Mouse (Mus musculus) lung, embryonic 16.5 days (tissue): Measurements from ENCODE around the gene Slc6a20a. TPM values are rescaled to one million over a fixed set of nuclear protein-coding genes. Genes with fewer than 3 reads are reported as not detected.

ENCODE experiments used
- ATAC-seq: fragments of 200-750 bp; cut with Nextera tagmentation; 2 replicates; pipeline ENCODE4 v1.8.0; 2017; ENCODE audit warnings: low read depth, mild to moderate bottlenecking, moderate library complexity
- H3K27ac ChIP-seq: fragments of 300-500 bp; sonication (generic); 2 replicates; pipeline ENCODE4 v1.5.1; 2014; ENCODE audit warnings: mild to moderate bottlenecking, control low read depth, low read length
- H3K27me3 ChIP-seq: fragments of 300-500 bp; sonication (generic); 2 replicates; pipeline ENCODE4 v1.6.1; 2014; ENCODE audit warnings: low read depth, low read length, mixed read lengths; ENCODE audit not compliant: control insufficient read depth, insufficient read depth
- H3K36me3 ChIP-seq: fragments of 300-500 bp; sonication (generic); 2 replicates; pipeline ENCODE4 v1.6.1; 2014; ENCODE audit warnings: low read length; ENCODE audit not compliant: control insufficient read depth, insufficient read depth
- H3K4me1 ChIP-seq: fragments of 300-500 bp; sonication (generic); replicated peaks from 2 replicates; pipeline ENCODE4 v1.6.1; 2014; ENCODE audit warnings: low read length, mixed read lengths; ENCODE audit not compliant: control insufficient read depth, insufficient read depth
- H3K4me2 ChIP-seq: fragments of 300-500 bp; sonication (generic); 2 replicates; pipeline ENCODE4 v1.6.1; 2014; ENCODE audit warnings: low read depth, low read length, control low read depth
- H3K4me3 ChIP-seq: fragments of 300-500 bp; sonication (generic); 2 replicates; pipeline ENCODE4 v1.5.1; 2014; ENCODE audit warnings: mild to moderate bottlenecking, low read length, control low read depth
- H3K9ac ChIP-seq: fragments of 300-500 bp; sonication (generic); 2 replicates; pipeline ENCODE4 v1.6.1; 2014; ENCODE audit warnings: low read length, control low read depth
- H3K9me3 ChIP-seq: fragments of 300-500 bp; sonication (generic); 2 replicates; pipeline ENCODE4 v1.6.1; 2016; ENCODE audit warnings: low read length; ENCODE audit not compliant: control insufficient read depth
- WGBS: fragments of 180-500 bp; shearing (Covaris S2); extraction: QIAGEN DNeasy Blood & Tissue Kit; methylation state at CpG from one replicate; pipeline ENCODE4 v1.1.7; 2014; 5-methylcytosine and 5-hydroxymethylcytosine counted together
- polyA plus RNA-seq: library from polyadenylated mRNA; unstranded; fragments of >200 nt; fragmentation: Nextera tagmentation; extraction: Ambion mirVana; gene quantifications from 2 replicates; pipeline ENCODE4 v1.2.1, GENCODE M21; 2015

Slc6a20a gene
- polyA plus RNA-seq, 1 experiment from 2014 or later = 0.18 TPM

DNA sequence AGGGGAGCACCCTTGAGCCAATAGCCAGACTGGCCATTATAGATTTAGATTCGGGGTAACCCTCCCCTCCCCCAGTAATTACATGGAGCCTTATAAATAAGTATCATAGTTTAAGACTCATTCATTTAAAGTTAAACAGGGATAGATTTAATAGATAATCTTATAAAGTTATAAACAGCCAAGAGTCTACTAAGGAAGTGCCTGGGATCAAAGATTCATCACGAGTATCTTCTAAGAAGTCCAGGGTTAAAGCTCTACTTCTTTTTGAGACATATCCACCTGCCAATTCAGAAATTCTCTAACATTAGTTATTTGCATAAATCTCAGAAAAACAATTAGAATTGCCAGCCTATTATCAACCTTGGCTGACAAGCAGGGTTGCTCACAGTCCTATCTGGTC lies 53.9 kb downstream of the Slc6a20a start:
- Histone ChIP-seq H3K36me3 (no peaks in the 10 kb centered on the region), H3K27me3 (no peaks in the 10 kb centered on the region), H3K9me3 (no peaks in the 10 kb centered on the region), H3K27ac (no peak overlapping the region), H3K9ac (no peak overlapping the region), H3K4me3 (no peak overlapping the region), H3K4me1 (no peaks in the 10 kb centered on the region), H3K4me2 (no peak overlapping the region)
- ATAC-seq = no peak
- 81% methylated on average over 2 of the region's 2 CpGs for WGBS

DNA sequence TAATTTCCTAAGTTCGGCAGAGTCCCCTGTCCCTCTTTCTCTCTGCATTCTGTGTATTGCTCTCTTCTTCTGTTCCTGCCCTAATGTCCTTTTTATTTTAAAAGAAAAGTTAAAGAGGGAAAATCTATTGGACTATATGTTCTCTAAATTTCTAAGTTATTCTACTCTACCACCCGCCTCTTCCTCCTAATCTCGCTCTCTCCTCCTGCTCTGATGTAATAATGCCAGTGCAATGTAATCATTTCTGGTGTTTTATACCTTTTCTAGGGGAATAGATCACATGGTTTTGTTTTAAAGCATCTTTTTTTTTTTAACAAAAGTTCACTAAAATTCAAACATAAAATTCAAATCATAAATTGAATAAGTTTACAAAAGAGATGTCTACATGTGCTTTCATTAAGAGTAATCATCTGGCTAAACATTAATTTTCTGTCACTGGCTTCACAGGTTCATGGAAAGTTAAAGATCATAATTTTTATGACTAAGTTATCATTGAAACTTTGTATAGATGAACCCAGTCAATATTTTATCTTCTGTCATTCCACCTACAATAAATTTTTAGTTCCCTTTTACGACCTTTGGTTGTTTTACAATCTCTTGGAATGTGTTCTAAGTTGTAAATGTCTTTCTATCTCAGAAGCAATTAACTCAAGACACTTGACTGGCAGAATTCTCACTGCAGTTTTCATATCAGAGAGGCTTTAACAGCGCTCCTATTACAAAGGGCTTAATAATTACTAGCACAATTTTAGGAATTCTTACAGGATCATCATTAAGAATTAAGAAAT lies 58.2 kb downstream of the Slc6a20a start:
- Histone ChIP-seq H3K36me3 (no peaks in the 10 kb centered on the region), H3K9ac (no peak overlapping the region), H3K4me2 (no peak overlapping the region), H3K4me1 (no peaks in the 10 kb centered on the region), H3K9me3 (no peaks in the 10 kb centered on the region), H3K27ac (no peak overlapping the region), H3K4me3 (no peak overlapping the region), H3K27me3 (no peaks in the 10 kb centered on the region)
- WGBS = 80% methylated on average over 5 of the region's 5 CpGs
- no peak for ATAC-seq

DNA sequence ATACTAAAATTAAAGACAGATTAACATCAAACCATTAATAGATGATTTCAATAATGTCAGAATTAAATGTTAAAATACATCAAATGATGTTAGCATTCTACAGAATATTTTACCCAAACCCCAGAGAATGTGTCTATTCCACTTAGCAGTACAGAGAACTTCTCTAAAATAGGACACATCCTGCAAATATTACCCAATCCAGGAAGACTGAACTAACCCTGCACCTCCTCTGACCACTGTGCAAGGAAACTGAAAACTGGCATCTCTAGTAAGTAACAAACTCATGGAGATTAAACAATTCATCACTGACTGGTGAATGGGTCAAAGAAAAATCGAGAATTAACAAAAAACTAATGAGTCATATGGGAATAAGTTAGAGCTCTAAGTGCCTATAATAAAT lies 77.2 kb downstream of the Slc6a20a start:
- no peaks in the 10 kb centered on the region for H3K36me3 ChIP-seq

DNA sequence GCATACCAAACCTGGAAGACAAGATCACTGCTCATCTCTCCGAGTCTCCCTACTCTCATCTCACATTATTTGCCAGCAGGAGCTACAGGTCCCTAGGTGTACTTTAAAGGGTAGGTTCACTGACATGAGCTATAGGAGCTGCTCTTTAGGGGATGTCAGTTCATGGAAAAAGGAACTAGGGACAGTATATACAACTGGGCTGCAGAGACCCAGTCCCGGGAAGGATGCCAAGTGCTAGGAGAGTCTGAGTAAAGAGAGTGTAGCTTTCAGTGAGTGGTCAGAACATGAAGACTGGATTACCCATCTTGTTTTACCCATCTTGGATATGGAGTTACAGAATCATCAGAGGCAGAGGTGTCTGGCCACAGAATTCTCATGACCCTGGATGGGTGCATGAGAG lies 81.3 kb downstream of the Slc6a20a start:
- Histone ChIP-seq H3K36me3 (peaks cover 7% of the 10 kb centered on the region; the same call in 1 of the 2 replicates), H3K4me3 (no peak overlapping the region), H3K27ac (no peak overlapping the region), H3K4me1 (no peaks in the 10 kb centered on the region), H3K4me2 (no peak overlapping the region), H3K9ac (no peak overlapping the region), H3K9me3 (no peaks in the 10 kb centered on the region), H3K27me3 (no peaks in the 10 kb centered on the region)
- no peak for ATAC-seq
- 79% methylated on average over 2 of the region's 2 CpGs for WGBS

More for the DNA sequence above, 77.2 kb downstream of the Slc6a20a start:
- no peak overlapping the region for H3K27ac ChIP-seq
- no peak overlapping the region for H3K4me2 ChIP-seq
- ATAC-seq = no peak
- H3K27me3 ChIP-seq = no peaks in the 10 kb centered on the region
- WGBS = 68% methylated on average over 1 of the region's 1 CpGs
- no peak overlapping the region for H3K4me3 ChIP-seq
- no peak overlapping the region for H3K9ac ChIP-seq
- no peaks in the 10 kb centered on the region for H3K4me1 ChIP-seq
- no peaks in the 10 kb centered on the region for H3K9me3 ChIP-seq

DNA sequence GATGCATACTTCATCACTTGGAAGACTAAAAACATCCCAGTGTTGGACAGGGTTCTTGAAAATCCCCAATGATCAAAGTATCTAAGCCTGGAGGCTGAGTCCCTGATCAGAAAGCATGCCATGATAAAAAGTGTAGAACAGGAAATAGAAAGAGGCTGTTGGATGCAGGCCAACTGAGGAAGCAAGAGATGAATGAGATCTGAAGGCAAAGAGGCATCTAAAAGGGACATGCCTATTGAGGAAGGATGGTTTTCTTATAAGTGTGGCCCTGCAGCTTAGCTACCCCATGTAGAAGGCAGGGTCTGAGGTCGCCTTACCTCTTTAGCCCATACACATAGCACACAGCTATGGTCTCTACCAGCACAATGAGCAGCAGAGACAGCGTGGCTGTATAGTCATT lies 81.8 kb downstream of the Slc6a20a start:
- ATAC-seq = no peak
- Histone ChIP-seq H3K4me1 (no peaks in the 10 kb centered on the region), H3K4me3 (no peak overlapping the region), H3K27me3 (no peaks in the 10 kb centered on the region), H3K36me3 (peaks cover 7% of the 10 kb centered on the region; the same call in 1 of the 2 replicates), H3K27ac (no peak overlapping the region), H3K9ac (no peak overlapping the region), H3K9me3 (no peaks in the 10 kb centered on the region), H3K4me2 (no peak overlapping the region)
- WGBS = 90% methylated on average over 2 of the region's 2 CpGs

DNA sequence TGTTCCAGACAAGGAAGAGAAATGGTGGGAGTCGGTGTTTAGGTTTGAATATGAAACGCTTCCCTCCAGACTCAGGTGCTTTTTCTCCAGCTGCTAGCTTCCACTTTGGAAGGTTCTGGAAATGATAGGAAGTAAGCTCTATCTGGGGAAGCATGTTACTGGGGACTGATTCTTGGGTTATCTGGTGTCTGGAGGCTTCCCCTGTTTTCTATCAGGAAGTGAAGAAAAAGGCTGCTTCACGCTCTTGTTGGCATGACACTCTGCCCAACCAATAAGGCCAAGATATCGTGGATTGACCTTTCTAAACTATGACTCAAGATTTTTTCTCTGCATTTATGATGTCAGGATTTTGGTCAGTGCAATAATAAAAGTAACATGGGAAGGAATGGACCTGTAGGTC lies 83.5 kb downstream of the Slc6a20a start:
- Histone ChIP-seq H3K4me2 (no peak overlapping the region), H3K4me1 (no peaks in the 10 kb centered on the region), H3K9me3 (no peaks in the 10 kb centered on the region), H3K4me3 (no peak overlapping the region), H3K27ac (no peak overlapping the region), H3K36me3 (peaks cover 7% of the 10 kb centered on the region), H3K9ac (no peak overlapping the region), H3K27me3 (no peaks in the 10 kb centered on the region)
- WGBS = 87% methylated on average over 4 of the region's 4 CpGs
- ATAC-seq = no peak

DNA sequence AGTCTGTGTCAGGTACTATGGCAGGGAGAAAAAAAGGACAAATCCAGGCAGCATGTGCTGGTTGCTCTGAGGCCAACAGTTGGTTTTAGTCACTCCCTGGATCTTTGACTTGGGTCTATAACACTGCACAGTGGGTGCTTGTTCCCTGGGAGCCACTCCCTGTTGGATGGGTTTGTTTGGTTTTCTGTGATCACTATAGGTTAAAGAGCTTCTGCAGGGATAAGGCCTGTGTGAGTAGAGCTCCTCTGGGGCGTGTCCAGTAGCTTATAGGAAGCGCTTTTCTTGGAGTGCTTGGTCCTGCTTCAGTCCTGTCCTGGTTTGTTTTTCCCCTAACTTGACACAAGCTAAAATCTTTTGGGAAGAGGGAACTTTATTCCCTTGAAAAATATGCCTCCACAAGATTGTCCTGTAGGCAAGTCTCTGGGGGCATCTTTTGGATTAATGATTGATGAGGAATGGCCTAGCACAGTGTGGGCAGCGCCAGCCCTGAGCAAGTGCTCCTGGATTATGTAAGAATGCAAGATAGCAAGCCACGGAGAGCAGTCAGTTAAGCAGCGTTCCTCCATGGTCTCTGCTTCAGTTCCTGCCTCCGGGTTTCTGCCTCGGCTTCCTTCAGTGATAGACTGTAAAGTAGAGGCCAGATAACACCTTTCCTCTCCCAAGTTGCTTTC lies 89.3 kb downstream of the Slc6a20a start:
- peaks cover 13% of the 10 kb centered on the region for H3K36me3 ChIP-seq
- H3K9me3 ChIP-seq = no peaks in the 10 kb centered on the region
- H3K27ac ChIP-seq = no peak overlapping the region
- no peak overlapping the region for H3K4me3 ChIP-seq
- H3K27me3 ChIP-seq = no peaks in the 10 kb centered on the region
- no peak for ATAC-seq
- no peaks in the 10 kb centered on the region for H3K4me1 ChIP-seq
- no peak overlapping the region for H3K4me2 ChIP-seq
- H3K9ac ChIP-seq = no peak overlapping the region
- 58% methylated on average over 7 of the region's 7 CpGs for WGBS

Other genes starting within 250 kb of the Slc6a20a start
- 57.3 and 61.5 TPM in 2 replicates for gene Limd1, start 200.2 kb downstream of the Slc6a20a start, polyA plus RNA-seq
- gene Sacm1l, start 149.1 kb downstream of the Slc6a20a start, polyA plus RNA-seq = 57.9 and 58.1 TPM in 2 replicates
- gene Slc6a20b, start 46.3 kb downstream of the Slc6a20a start, polyA plus RNA-seq = 0.20 and 0.24 TPM in 2 replicates
- gene Ccr9, start 446 bp downstream of the Slc6a20a start, polyA plus RNA-seq = 0.36 and 0.92 TPM in 2 replicates
- gene Lztfl1, start 38.8 kb upstream of the Slc6a20a start, polyA plus RNA-seq = 50.9 and 51.6 TPM in 2 replicates
- gene Cxcr6, start 127.6 kb upstream of the Slc6a20a start, polyA plus RNA-seq = 0.43 and 0.75 TPM in 2 replicates
- 14.2 and 15.5 TPM in 2 replicates for gene Fyco1, start 173.0 kb upstream of the Slc6a20a start, polyA plus RNA-seq
- 0.05 TPM in 1 of 2 replicates, not detected in the other for gene Xcr1, start 183.1 kb upstream of the Slc6a20a start, polyA plus RNA-seq